Mouse (Mus musculus) c-Kit-positive CD71-positive TER-119-positive erythroid progenitor cells, embryonic 14.5 days (primary cell): ENCODE results near the gene Casq1.
A peak's percentile ranks its signal among the peaks of the same experiment; 100 is the strongest.
"Not testable (repeated sequence)": the region's sequence is repeated elsewhere in the genome, so short reads cannot be mapped to it uniquely, and the experiment has no call there.

ENCODE experiments used
- DNase-seq: peaks from one replicate; pipeline ENCODE4 v3.0.0-alpha.2; 2013; ENCODE audit warnings: low spot score

Casq1 gene

DNA sequence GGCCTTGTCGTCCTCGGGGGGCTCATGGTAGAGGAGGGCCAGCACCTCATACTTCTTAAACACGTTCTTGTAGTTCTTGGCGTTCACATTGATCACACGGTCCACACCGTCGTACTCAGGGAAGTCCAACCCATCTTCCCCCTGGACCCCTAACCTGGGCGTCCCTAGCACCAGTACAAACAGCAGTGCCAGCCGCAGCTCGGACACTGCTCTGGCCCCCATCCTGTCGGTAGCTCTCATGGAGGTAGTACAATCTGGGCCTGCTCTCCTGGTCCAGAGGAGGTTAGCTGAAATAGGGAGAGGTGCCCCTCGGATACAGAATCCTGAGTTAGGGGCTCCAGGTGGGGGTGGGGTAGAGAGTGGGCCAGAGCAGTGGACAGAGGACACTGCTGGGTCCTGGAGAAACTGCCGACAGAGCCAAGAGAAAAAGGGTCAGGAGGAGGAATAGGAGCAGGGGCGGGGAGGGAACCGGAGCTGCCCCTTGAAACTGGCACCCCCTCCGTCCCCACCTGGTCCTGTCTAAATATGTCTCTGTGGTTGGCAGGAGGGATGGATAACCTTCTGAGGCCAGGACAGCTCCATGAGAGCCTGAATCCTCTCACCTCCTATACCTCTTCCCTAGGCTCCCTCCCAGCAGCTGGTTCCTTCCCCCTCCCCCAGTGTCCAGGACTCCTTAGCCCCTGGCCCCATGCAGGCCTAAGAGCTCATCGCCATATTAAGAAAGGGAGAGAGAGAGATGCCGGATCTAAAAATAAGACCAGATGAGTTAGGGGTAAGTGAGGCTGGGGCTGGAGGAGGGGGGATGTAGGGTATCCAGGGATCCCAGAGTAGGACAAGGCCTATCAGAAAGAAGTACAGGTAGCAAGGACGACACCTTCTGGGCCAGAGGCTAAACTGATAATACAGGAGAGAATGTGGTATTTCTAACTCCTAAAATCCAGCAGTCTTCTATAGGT lies at the start of gene Casq1:
Gene Casq1 (minus strand): TSS at position 418 of the 956 bp plus-strand sequence.
- no peak for DNase-seq

DNA sequence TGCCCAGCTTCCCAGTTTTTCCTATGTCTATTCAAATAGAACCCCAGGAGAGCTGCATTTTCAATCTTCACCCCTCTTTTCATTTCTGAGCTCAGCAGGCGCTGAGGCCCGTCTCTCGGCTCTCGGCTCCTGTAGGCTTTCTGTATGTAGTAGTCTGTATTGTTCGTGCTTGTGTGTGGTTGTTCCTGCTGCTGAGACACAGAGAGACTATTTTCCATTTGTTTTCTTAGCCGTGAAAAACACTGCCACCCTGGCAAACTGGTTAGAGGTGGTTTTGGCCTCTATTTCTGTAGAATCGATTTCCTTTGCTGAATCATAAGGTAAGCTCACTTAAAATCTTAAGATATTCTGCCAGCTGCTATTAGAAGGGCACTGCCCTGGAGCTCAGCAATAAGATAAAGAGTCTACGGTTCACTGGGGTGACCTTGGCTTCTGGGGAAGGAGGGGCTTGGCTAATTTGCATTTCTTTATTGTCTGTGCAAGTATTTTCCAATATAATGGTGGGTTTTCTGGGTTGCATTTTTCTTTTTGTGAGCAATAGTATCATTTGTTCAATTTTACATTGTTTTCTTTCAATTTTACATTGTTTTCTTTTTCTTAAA lies 41.9 kb upstream of the Casq1 start, which contains the start of gene Igsf8:
Gene Igsf8 (plus strand): TSS at position 165 of the 602 bp plus-strand sequence.
- no peak for DNase-seq

DNA sequence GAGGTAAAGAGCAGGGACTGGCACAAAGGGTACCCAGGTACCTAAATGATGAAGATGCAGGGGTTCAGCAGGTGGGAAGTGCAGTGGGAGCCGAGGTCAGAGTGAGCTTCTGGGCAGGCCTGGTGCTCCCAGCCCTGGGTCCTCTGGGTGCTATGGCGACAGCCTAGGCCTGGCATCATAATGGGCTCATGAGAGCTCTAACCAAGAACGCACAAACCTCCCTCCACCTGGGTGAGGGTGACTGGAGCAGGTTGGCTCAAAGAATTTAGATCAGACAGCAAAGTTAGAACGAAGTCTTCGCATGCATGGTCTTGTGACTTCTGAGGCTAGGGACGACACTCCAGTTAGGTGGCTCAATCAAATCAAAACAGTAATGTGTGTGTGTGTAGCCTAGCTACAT lies 38.6 kb upstream of the Casq1 start, which contains the start of gene Atp1a4:
Gene Atp1a4 (minus strand): TSS at position 101 of the 400 bp plus-strand sequence.
- DNase-seq, result no peak

DNA sequence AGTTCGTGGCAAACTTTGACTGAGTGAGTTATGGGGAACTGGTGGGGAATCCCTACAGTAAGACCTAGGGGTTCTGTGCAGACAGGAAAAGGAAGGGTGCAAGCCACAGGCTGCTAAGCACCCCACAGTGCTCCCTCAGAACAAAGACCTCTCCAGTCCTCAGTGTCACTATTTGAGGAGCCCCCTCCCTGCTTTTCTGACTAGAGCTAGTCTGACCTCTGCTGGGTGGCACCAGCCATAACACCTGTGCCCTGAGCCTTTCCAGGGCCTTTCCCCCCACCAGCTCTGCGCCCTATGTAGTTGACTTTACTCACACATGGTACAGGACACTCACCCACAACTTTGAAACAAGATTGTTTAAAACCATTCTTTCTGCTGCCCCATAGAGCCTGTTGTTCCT lies 28.0 kb upstream of the Casq1 start:
- DNase-seq, result no peak

DNA sequence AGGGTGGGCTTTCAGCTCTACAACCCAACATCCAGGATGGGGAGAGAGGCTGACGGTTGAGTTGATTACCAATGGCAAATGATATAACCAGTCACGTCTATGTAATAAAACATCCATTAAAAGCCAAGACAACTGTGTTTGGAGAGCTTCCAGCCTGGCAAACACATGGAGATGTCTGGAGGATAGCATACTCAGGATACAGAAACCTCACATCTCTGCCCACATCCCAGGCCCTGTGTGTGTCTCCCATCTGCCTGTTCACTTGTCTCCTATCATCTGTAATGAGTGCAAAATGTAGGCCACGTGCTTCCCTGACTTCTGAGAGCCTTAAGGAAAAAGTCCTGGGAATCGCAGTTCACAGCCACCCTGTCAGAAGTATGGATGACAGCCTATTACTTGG lies 27.5 kb upstream of the Casq1 start:
- no peak for DNase-seq

DNA sequence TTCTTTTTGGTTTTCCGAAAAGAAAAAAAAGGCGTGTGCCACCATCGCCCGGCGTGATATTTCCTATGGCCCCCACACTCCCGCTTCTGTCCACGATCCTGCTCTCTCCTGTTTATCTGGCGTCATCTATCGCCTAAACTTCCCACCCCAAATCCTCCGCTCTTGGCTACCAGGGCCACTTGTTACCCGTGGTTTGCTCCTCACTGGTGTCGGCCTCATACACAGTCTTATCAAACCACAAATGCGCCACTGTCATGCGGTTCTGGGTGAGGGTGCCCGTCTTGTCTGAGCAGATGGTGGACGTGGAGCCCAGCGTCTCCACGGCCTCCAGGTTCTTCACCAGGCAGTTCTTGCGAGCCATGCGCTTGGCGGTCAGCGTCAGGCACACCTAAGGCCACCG lies 25.0 kb upstream of the Casq1 start:
- not testable (repeated sequence) for DNase-seq

DNA sequence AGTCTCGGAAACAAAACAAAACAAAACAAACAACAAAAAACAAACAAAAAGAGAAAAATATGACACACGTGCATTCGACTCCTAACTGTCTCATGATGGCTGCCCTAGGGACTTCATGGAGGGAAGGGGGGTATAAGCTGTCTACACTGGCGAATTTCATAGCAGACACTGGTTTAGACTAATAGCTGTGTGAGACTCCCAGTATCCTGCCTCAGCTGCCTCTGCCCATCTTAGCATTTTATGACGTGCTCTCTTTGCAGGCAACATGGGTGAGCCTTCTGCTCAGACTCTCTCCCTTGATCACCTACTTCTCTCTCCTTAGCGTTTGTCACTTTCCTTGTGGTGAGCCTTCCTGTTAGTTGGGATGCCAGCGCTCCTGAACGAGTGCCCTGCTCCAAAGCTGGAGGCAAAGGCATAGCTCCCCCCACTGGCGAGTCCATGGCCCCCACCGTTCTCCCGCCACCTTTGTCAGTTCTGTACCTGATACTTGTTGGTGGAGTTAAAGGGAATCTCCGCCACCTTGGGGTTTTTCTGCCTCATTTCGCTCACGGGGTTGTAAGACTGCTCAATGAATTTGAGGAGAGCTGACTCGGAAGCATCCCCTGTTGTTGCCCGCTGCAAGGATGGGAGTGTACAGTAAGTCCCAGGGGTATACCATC lies 24.0 kb upstream of the Casq1 start:
- DNase-seq, result no peak

DNA sequence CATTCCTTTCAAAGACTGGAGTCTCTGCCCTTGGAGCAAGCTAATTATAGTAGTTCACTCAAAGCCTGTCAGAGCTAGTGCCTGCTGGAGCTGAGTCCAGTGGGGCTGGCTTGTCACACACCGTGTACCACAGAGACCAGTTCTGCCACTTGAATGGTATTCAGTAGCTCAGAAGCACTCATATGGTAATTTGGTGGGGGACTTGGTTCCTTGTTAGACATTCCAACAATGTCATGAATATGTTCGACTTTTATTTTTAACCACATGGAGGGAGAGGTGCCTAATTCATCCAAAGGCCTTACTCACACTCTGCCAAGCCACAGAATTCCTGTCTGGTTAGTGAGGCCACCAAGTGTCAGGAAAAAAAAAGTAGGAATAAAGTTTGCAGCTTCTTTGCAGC lies 22.7 kb upstream of the Casq1 start:
- no peak for DNase-seq

DNA sequence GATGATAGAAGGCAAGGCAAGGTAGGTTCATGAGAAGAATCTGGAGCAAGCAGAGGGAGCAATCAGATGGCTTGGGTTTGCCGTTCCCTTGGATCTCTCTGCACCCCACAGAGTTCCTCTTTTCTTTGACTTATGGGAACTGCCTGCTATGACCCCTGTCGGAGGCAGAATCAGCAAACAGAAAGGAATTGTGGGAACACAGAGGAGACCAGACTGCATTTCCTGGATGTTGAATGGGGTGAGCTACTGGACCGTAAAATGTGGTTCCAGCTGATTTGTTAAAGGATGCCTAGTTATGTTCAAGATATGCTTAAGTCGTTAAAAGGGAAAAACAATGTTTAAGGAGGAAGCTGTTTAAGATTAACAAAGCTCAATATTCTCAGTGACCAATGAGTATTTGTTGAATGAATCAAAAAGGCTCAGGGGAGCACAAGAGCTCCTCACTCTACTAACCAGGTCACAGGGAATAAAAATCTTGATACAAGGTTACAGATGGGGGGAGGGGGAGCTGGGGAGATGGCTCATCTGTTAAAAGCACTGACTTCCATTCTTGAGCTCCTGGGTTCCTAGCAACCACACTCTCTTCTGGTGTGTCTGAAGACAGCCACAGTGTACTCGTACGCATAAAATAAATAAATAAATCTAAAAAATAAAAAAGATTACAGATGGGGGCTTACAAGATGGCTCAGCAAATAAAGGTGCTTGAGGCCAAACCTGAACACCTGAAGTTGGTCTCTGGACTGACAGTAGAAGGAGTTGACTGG lies 21.5 kb upstream of the Casq1 start:
- DNase-seq, result no peak

DNA sequence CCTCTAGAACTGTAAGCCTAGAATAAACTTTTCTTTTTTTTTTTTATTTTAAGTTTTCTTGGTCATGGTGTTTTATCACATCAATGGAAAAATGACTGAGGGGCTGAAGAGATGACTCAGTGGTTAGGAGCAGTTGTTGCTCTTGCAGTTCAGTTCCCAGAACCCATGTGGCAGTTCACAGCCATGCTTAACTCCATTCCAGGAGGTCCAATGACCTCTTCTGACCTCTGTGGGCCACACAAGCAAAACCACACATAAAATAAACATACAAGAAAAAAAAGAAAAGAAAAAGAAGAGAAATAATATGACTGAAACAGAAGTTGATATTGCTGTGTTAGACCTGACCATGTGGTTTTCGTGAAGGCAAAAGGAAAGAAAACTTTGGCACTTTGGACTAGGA lies 9.5 kb upstream of the Casq1 start:
- no peak for DNase-seq

DNA sequence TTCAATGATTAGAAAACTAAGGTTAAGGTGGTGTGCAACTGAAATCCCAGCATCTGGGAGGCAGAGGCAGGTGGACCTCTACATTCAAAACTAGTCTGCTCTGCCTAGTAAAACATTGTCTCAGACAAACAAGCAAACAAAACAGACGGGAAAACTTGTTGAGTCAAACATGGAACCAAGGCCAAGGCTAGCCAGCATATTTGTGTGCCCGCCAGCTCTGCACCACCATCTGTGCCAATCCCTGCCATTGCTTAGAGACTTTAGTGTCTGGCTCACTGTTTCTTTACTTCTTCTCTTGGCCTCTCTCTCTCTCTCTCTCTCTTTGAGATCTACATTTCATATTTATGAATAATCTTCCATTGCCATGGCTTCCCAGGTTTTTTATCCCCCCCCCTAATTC lies 8.5 kb upstream of the Casq1 start:
- no peak for DNase-seq

DNA sequence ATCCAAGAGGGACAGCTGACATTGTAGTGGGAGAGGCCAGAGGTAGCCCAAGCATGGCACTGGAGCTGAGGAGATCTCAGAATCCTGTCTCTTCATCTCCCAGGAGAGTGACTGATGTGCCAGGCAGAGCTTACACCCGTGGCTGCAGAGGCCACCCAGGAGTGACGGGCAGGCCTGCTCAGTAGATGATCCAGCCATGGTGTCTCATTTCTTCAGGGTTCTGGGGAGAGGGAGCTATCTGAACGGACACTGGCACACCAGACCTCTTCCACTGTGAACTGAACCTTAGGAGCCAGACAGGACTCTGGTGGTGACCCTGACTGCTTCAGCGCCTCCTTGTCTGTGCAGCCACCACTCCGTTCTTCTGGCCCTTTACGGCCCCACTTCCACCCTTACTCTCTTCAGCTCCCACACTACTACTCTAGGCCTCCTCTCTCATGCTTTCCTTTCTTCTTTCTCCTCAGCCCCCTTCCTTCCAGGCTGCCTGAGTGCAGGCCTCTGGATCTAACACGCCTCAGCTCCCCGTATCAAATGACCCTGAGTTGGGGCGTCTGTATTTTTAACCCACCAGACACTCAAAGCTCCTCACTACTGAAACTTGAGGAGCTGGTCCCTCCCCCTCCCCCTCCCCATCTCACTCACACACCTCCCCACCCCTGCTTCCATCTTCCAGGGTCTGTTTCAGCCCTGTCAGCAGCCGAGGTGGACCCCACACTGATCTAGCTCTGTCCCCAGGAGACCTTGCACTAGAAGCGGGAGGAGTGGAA lies 1.8 kb upstream of the Casq1 start:
- DNase-seq, result no peak

DNA sequence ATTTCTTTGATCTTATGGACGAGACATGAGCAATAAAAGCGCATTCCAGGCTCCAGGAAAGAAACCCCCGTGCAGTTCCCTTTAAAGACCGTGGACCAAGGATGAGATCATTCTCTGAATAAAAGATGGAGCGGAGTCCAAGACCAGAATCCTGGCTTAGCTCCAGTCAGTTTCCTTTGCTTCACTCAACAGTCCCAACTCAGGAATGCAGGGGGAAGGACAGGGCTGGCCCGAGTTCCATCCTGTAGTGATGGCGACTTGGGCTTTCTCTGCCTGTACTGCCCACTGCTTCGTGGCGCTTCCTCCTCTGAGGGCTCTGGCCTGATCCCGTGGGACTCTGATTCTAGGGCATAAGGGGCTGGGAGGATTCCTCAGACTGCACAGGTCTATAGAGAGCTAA lies 746 bp upstream of the Casq1 start:
- DNase-seq, result no peak

DNA sequence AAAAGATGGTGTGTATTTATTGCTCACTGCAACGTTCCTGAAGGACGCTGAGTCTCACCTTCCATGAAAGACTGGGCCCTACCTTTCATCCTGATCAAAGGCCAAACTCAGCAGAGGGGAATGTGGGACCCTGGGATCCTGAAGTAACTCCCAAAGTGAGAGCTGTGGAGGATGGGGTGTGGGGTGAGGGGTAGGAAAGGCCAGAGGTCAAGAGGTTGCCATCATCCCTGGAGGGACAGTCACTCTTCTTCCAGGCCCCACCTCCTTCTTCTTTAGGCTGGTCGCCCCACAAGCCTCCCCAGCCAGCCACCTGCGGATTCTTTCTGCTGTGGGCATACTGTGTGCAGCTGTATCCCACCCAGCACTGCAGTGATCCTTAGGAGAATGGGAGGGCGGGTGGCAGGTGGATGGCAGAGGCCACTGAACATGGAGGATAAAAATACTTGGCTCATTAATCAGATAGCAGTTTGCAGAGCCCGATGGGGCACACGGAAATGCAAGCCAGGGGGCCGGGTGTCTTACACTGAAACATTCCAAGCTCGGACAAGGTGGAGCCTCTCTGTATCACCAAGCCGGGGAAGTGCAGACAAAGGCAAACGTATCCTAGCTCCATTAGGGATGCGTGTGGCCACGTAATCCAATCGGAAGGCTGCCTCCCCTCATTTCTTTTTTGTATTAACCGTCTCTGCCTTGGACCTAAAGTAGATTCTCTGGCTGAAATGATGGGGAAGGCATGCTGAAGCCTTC lies 1.3 kb downstream of the Casq1 start:
- DNase-seq, result no peak

DNA sequence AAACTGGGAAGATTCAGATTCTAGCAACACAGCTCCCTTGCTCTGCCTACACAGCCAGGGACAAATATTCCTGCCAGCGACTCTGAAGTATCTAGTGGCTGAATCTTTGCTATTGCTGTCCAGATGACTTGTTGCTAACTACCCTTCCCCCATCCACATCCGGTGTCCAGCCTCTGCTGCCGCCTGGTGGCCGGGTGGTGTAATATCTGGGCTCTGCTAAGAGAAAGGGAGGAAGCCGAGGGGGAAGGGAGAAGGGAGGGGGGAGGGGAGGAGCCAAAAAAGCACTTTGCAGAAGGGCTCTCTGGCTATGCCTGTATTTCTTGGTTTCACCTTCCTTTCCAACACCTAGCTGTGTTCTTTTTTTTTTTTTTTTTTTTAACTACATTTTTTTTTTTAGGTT lies 2.5 kb downstream of the Casq1 start:
- DNase-seq, result peak; percentile 77

DNA sequence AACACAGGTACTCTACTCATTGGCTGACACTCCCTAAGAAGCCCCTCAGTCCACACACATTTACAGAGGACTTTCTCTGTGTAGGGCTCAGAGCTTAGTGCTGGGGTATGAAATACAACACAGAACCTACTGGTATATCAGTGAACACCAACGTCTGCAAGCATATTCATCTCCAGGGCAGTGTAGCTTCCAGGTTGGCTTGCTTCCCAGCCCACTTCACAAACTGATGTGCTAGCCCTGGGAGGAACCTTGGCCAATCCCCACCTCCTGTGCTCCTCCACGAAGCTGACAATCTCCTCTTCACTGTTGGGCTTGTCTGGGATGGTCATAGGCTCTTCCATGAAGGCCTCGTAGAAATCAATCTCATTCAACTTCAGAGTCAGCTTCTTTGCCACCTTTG lies 4.9 kb downstream of the Casq1 start:
- DNase-seq, result no peak

DNA sequence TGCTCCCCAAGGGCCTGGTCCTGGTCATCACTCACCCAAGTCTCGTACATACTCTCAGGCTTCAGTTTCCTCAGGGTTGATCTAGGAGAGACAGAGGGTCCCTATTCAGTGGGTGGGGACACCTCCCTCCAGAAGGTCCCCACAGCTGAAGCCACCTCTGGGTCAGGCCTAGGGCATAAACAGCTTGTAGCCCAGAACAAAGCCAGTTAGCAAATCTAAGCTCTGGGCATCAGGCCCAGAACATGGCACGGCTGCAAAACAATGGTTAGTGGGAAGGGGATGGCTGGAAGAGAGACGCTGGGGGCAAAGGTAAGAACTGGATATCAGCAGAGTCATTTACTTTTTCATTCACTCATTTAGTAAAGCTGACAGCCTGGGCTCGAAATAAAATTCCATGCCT lies 5.9 kb downstream of the Casq1 start:
- no peak for DNase-seq

DNA sequence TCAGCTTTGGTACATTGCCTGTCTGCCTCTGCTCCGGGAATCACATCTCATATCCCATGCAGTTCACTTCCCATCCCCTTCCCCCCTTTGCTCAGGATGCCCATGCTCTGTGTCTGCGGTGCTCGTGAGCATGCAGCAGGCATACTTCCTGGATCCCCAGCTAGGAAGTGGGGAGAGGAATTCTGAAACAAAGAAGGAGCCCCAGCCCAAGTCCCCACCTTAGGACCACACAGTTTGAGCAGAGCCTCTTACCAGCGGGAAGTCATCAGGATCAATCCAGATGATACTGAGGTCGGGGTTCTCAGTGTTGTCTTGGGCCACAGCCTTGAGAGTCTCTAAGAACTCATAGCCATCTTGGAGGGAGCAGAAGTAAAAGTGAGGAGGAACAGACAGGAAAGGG lies 6.9 kb downstream of the Casq1 start:
- DNase-seq, result no peak

DNA sequence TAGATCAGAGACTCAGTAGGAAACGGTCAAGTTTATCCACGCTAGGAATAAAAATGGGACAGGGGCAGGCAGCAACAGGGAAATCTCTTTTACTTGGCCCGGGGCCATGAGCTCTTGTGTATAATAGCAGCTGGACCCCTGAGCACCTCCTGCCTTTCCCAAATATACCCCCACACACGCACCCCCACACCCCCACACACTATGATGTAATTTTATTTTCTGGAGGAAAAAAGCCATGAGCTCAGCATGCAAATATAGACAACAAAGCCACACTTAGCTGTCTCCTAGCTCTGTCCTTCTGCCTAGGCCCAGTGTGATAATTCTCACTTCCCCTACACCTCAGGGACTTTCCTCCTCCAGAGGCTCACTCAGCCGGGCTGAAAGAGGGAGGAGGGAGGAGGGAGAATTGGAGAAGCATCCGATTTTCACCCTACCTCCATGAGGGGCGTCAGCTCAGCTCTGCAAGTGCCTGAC lies 12.5 kb downstream of the Casq1 start:
- no peak for DNase-seq

DNA sequence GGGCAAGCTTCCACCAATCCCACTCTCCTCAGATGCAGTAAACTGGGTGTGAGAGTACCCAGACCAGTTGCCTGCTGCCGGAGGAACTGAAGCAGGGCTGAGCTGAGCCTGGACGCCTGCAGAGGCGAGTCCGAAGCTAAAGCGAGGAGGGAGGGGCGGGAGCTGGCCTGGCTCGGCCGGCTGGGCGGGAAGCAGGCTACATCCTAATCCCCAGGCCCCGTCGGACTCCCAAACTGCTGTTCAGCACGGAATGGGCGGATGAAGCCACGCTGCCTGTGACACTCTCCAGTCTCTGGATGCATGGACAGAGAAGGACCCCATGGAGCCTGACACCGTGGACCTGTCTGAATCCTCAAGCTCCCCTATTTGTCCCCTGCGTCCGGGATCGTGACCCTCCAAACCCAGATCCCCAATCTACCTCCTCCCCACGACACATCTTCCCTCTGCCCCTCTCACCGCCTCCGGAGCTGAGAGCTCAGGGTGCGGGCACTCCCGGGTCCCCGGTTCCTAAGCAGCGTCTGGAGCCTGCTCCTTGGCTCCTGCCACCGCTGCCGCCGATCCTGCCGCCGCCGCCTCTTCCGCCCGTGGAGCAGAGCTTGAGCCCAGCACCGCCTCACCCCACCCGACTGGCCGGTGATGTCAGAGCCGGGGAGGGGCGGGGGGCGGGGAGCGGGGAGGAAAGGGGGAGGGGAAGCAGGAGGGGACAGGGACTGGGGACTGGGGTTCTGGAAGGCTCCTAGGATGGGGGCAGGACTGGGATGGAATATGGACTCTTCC lies 13.3 kb downstream of the Casq1 start, which contains the start of gene Pea15a:
Gene Pea15a (minus strand): TSS at position 664 of the 777 bp plus-strand sequence.
- no peak for DNase-seq
